ENCODE assay signal across 8 mouse cellular contexts in the genomic region with DNA sequence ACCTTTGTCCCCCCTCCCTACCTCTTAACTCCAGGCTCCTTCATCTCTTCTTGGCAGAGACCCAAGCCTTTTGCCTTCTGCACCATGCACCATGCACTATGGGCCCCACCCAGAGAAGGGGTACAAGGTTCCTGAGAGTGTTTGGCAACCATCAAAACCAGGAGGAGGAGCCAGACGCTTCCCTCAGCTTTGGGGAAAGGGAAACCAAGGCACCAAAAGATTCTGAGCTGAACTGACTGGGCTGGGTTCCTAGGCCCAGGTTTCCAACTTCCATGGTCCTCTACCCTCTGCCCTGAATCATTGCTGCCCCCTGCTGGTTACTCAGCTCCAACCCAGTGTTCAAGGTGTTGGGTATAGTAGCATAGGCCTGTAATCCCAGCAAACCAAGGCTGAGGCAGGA. TPM values are rescaled to one million over a fixed set of nuclear protein-coding genes. Genes with fewer than 3 reads are reported as not detected.
A peak's percentile ranks its signal among the peaks of the same experiment; 100 is the strongest.
DNase-seq lines count a peak whose midpoint lies in the region; ATAC-seq lines count a peak whose summit lies in the region.

No protein-coding gene starts in this region.

- H3K4me2 ChIP-seq in forebrain, embryonic 14.5 days (ENCODE audit: low read length), result no peak overlapping the region
- H3K4me2 ChIP-seq in forebrain, embryonic 15.5 days (replicated peaks), result no peak overlapping the region

- 72% methylated on average over 1 of the region's 1 CpGs for WGBS in forebrain, embryonic 14.5 days
- 88% methylated on average over 1 of the region's 1 CpGs for WGBS in forebrain, embryonic 15.5 days
- WGBS in embryonic facial prominence, embryonic 10.5 days, result 50% methylated on average over 1 of the region's 1 CpGs

- ATAC-seq in forebrain, embryonic 14.5 days, result no peak
- no peak for ATAC-seq in forebrain, embryonic 15.5 days (replicated peaks)

- no peak overlapping the region for H3K9ac ChIP-seq in forebrain, embryonic 14.5 days (ENCODE audit: low read length)
- H3K9ac ChIP-seq in forebrain, embryonic 15.5 days (replicated peaks), result no peak overlapping the region

- H3K27ac ChIP-seq in forebrain, embryonic 14.5 days (ENCODE audit: low read depth, low read length), result no peak overlapping the region
- H3K27ac ChIP-seq in forebrain, embryonic 15.5 days (replicated peaks), result no peak overlapping the region
- H3K27ac ChIP-seq in embryonic facial prominence, embryonic 10.5 days (replicated peaks), result no peak overlapping the region

- no peak overlapping the region for H3K4me3 ChIP-seq in forebrain, embryonic 14.5 days (ENCODE audit: low read depth, low read length)
- H3K4me3 ChIP-seq in forebrain, embryonic 15.5 days, result no peak overlapping the region
- no peak overlapping the region for H3K4me3 ChIP-seq in embryonic facial prominence, embryonic 10.5 days

- no peaks in the 10 kb centered on the region for H3K27me3 ChIP-seq in forebrain, embryonic 14.5 days (replicated peaks; ENCODE audit: control insufficient read depth, insufficient read depth, low read length)
- no peaks in the 10 kb centered on the region for H3K27me3 ChIP-seq in forebrain, embryonic 15.5 days
- no peaks in the 10 kb centered on the region for H3K27me3 ChIP-seq in embryonic facial prominence, embryonic 10.5 days (replicated peaks; ENCODE audit: low read depth, poor library complexity, severe bottlenecking)
- no peaks in the 10 kb centered on the region for H3K27me3 ChIP-seq in splenic B cell, adult 2 months (ENCODE audit: control insufficient read depth, insufficient read depth, low read length, poor library complexity, severe bottlenecking)

- H3K9me3 ChIP-seq in forebrain, embryonic 14.5 days (replicated peaks; ENCODE audit: control insufficient read depth, low read length), result no peaks in the 10 kb centered on the region
- no peaks in the 10 kb centered on the region for H3K9me3 ChIP-seq in forebrain, embryonic 15.5 days
- no peaks in the 10 kb centered on the region for H3K9me3 ChIP-seq in embryonic facial prominence, embryonic 10.5 days

- no peaks in the 10 kb centered on the region for H3K4me1 ChIP-seq in forebrain, embryonic 14.5 days (ENCODE audit: control insufficient read depth, insufficient read depth, low read length)
- H3K4me1 ChIP-seq in forebrain, embryonic 15.5 days, result no peaks in the 10 kb centered on the region
- H3K4me1 ChIP-seq in embryonic facial prominence, embryonic 10.5 days, result peaks cover 13% of the 10 kb centered on the region

- DNase-seq in forebrain, embryonic 14.5 days (ENCODE audit: low spot score), result peak; percentile 44
- peak; percentile 79 for DNase-seq in urinary bladder, postnatal 25 days (ENCODE audit: low spot score)
- DNase-seq in urinary bladder, adult 2 months (ENCODE audit: low spot score), result no peak
- peak; percentile 59 for DNase-seq in embryonic facial prominence, embryonic 10.5 days (ENCODE audit: low spot score)
- DNase-seq in kidney, adult 8-10 months, result peak; percentile 78 to 85
- DNase-seq in lung, postnatal 14 days, result peak; percentile 91
- DNase-seq in splenic B cell, adult 2 months (ENCODE audit: low read depth, low spot score), result peak; percentile 84

- H3K36me3 ChIP-seq in forebrain, embryonic 14.5 days (ENCODE audit: control insufficient read depth, insufficient read depth, low read length), result peaks cover 15% of the 10 kb centered on the region
- H3K36me3 ChIP-seq in forebrain, embryonic 15.5 days, result peaks cover 9% of the 10 kb centered on the region
- peaks cover 37% of the 10 kb centered on the region for H3K36me3 ChIP-seq in embryonic facial prominence, embryonic 10.5 days (replicated peaks)
- H3K36me3 ChIP-seq in splenic B cell, adult 2 months (ENCODE audit: control insufficient read depth, insufficient read depth, low read length, poor library complexity, severe bottlenecking), result peaks cover 5% of the 10 kb centered on the region

RNA-seq across cellular contexts. Expression of a gene that starts 4.3 kb away (rescaled TPM):
- polyA plus RNA-seq in forebrain, embryonic 14.5 days (2014; fragmentation: Nextera tagmentation; extraction: Ambion mirVana), result 0.11 TPM in 1 of 2 replicates, not detected in the other
- 0.10 and 0.28 TPM in 2 replicates for polyA plus RNA-seq in forebrain, embryonic 15.5 days (2015; fragmentation: Nextera tagmentation; extraction: Ambion mirVana)
- 6.5 and 10.6 TPM in 2 replicates for polyA plus RNA-seq in urinary bladder, adult 2 months (2012; rRNA removed)
- 0.10 and 0.29 TPM in 2 replicates for polyA plus RNA-seq in embryonic facial prominence, embryonic 10.5 days (2016; fragmentation: Nextera tagmentation; extraction: Ambion mirVana)

RNA-seq across cellular contexts. Expression of a gene that starts 16.1 kb away (rescaled TPM):
- polyA plus RNA-seq in forebrain, embryonic 14.5 days (2014; fragmentation: Nextera tagmentation; extraction: Ambion mirVana), result 21.7 and 22.2 TPM in 2 replicates
- polyA plus RNA-seq in forebrain, embryonic 15.5 days (2015; fragmentation: Nextera tagmentation; extraction: Ambion mirVana), result 28.8 and 35.6 TPM in 2 replicates
- 45.8 and 50.9 TPM in 2 replicates for polyA plus RNA-seq in urinary bladder, adult 2 months (2012; rRNA removed)
- polyA plus RNA-seq in embryonic facial prominence, embryonic 10.5 days (2016; fragmentation: Nextera tagmentation; extraction: Ambion mirVana), result 42.6 and 44.6 TPM in 2 replicates

RNA-seq across cellular contexts. Expression of a gene that starts 17.1 kb away (rescaled TPM):
- 125 and 136 TPM in 2 replicates for polyA plus RNA-seq in forebrain, embryonic 14.5 days (2014; fragmentation: Nextera tagmentation; extraction: Ambion mirVana)
- 123 and 129 TPM in 2 replicates for polyA plus RNA-seq in forebrain, embryonic 15.5 days (2015; fragmentation: Nextera tagmentation; extraction: Ambion mirVana)
- 62.3 and 66.6 TPM in 2 replicates for polyA plus RNA-seq in urinary bladder, adult 2 months (2012; rRNA removed)
- 106 and 117 TPM in 2 replicates for polyA plus RNA-seq in embryonic facial prominence, embryonic 10.5 days (2016; fragmentation: Nextera tagmentation; extraction: Ambion mirVana)

RNA-seq across cellular contexts. Expression of a gene that starts 17.6 kb away (rescaled TPM):
- polyA plus RNA-seq in forebrain, embryonic 14.5 days (2014; fragmentation: Nextera tagmentation; extraction: Ambion mirVana), result 432 and 495 TPM in 2 replicates
- 336 and 351 TPM in 2 replicates for polyA plus RNA-seq in forebrain, embryonic 15.5 days (2015; fragmentation: Nextera tagmentation; extraction: Ambion mirVana)
- 190 and 203 TPM in 2 replicates for polyA plus RNA-seq in urinary bladder, adult 2 months (2012; rRNA removed)
- 267 and 272 TPM in 2 replicates for polyA plus RNA-seq in embryonic facial prominence, embryonic 10.5 days (2016; fragmentation: Nextera tagmentation; extraction: Ambion mirVana)

RNA-seq across cellular contexts. Expression of a gene that starts 55.5 kb away (rescaled TPM):
- 2.7 and 3.8 TPM in 2 replicates for polyA plus RNA-seq in forebrain, embryonic 14.5 days (2014; fragmentation: Nextera tagmentation; extraction: Ambion mirVana)
- polyA plus RNA-seq in forebrain, embryonic 15.5 days (2015; fragmentation: Nextera tagmentation; extraction: Ambion mirVana), result 4.0 and 4.4 TPM in 2 replicates
- polyA plus RNA-seq in urinary bladder, adult 2 months (2012; rRNA removed), result 0.08 and 0.15 TPM in 2 replicates
- 0.39 and 0.40 TPM in 2 replicates for polyA plus RNA-seq in embryonic facial prominence, embryonic 10.5 days (2016; fragmentation: Nextera tagmentation; extraction: Ambion mirVana)
